Mouse (Mus musculus): ENCODE results near the gene Fcmr. TPM values are rescaled to one million over a fixed set of nuclear protein-coding genes. Genes with fewer than 3 reads are reported as not detected.

Fcmr gene
- polyA plus RNA-seq, 1 experiment from 2014 or later = 0.53 TPM

GRCm38 (mm10) chr1:130838288-130838687, 27.2 kb upstream of the Fcmr start:
- no peak overlapping the region for H3K4me3 ChIP-seq (replicated peaks)
- H3K4me2 ChIP-seq = no peak overlapping the region
- H3K9me3 ChIP-seq = no peaks in the 10 kb centered on the region
- whole genome bisulfite sequencing = 47% methylated on average over 6 of the region's 6 CpGs
- H3K36me3 ChIP-seq = no peaks in the 10 kb centered on the region
- no peak overlapping the region for H3K27ac ChIP-seq
- no peak for ATAC-seq (ENCODE audit: insufficient read depth, low FRiP score, low read depth)
- no peaks in the 10 kb centered on the region; the same call in 1 of the 2 replicates for H3K4me1 ChIP-seq
- no peaks in the 10 kb centered on the region for H3K27me3 ChIP-seq (replicated peaks)
- no peak overlapping the region for H3K9ac ChIP-seq

GRCm38 (mm10) chr1:130840599-130841379, 24.7 kb upstream of the Fcmr start:
- Histone ChIP-seq H3K9ac (no peak overlapping the region), H3K36me3 (no peaks in the 10 kb centered on the region), H3K27me3 (replicated peaks) (no peaks in the 10 kb centered on the region), H3K4me3 (replicated peaks) (no peak overlapping the region), H3K4me2 (no peak overlapping the region), H3K9me3 (no peaks in the 10 kb centered on the region), H3K4me1 (no peaks in the 10 kb centered on the region; the same call in 1 of the 2 replicates), H3K27ac (no peak overlapping the region)
- ATAC-seq (ENCODE audit: insufficient read depth, low FRiP score, low read depth) = no peak
- WGBS = 31% methylated on average over 8 of the region's 8 CpGs

DNA sequence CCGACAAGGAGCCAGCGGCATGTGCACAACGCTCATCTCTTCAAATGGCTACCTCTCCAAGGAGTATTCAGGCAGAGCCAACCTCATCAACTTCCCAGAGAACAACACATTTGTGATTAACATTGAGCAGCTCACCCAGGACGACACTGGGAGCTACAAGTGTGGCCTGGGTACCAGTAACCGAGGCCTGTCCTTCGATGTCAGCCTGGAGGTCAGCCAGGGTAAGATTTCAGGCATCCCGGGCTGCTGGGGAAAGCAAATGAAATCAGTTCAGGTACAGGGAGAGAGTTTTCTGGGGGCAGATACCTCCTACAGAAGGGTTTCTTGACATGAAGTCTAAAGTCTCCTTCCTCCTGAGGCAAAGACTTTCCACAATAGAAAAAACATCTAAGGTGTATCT, 23.8 kb upstream of the Fcmr start:
- Histone ChIP-seq H3K4me2 (no peak overlapping the region), H3K27ac (no peak overlapping the region), H3K9me3 (no peaks in the 10 kb centered on the region), H3K4me3 (replicated peaks) (no peak overlapping the region), H3K4me1 (no peaks in the 10 kb centered on the region; the same call in 1 of the 2 replicates), H3K36me3 (no peaks in the 10 kb centered on the region), H3K27me3 (replicated peaks) (no peaks in the 10 kb centered on the region), H3K9ac (no peak overlapping the region)
- 85% methylated on average over 7 of the region's 7 CpGs for WGBS
- no peak for ATAC-seq (ENCODE audit: insufficient read depth, low FRiP score, low read depth)

- Histone ChIP-seq H3K4me1 (no peaks in the 10 kb centered on the region; the same call in 1 of the 2 replicates), H3K27ac (no peak overlapping the region), H3K4me2 (no peak overlapping the region), H3K9ac (no peak overlapping the region), H3K4me3 (replicated peaks) (no peak overlapping the region), H3K36me3 (no peaks in the 10 kb centered on the region), H3K9me3 (no peaks in the 10 kb centered on the region), H3K27me3 (replicated peaks) (no peaks in the 10 kb centered on the region)
- 76% methylated on average over 7 of the region's 7 CpGs for WGBS
- ATAC-seq (ENCODE audit: insufficient read depth, low FRiP score, low read depth) = no peak
Observed at GRCm38 (mm10) chr1:130844516-130844915, 21.0 kb upstream of the Fcmr start.

GRCm38 (mm10) chr1:130849530-130850214, 15.8 kb upstream of the Fcmr start:
- no peaks in the 10 kb centered on the region for H3K4me1 ChIP-seq
- H3K36me3 ChIP-seq = no peaks in the 10 kb centered on the region
- no peaks in the 10 kb centered on the region for H3K27me3 ChIP-seq (replicated peaks)
- no peak overlapping the region for H3K4me2 ChIP-seq
- H3K9me3 ChIP-seq = no peaks in the 10 kb centered on the region
- no peak overlapping the region for H3K4me3 ChIP-seq (replicated peaks)
- no peak overlapping the region for H3K9ac ChIP-seq
- ATAC-seq (ENCODE audit: insufficient read depth, low FRiP score, low read depth) = no peak
- WGBS = 88% methylated on average over 10 of the region's 10 CpGs
- H3K27ac ChIP-seq = no peak overlapping the region

DNA sequence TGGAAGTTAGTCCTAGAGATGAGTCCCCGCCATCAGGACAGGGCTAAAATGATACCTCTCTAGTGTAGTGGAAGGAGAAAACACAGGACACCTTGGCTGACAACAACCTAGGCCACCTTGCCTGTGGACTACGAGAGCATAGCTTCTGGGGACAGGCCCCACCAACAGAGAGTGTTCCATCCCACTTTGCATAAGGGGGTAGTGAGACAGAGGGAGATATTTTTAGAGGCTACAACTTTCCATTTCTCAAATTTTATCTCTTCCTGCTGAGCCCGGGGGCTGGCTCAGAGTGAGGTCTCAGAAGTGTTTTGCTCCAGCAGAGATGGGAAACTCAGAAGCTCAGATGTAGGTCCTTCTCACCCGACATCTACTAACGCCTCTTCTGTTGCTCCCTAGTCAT, 15.1 kb upstream of the Fcmr start:
- no peak overlapping the region for H3K4me2 ChIP-seq
- ATAC-seq (ENCODE audit: insufficient read depth, low FRiP score, low read depth) = no peak
- no peaks in the 10 kb centered on the region for H3K9me3 ChIP-seq
- H3K27ac ChIP-seq = no peak overlapping the region
- no peaks in the 10 kb centered on the region for H3K36me3 ChIP-seq
- H3K9ac ChIP-seq = no peak overlapping the region
- H3K27me3 ChIP-seq (replicated peaks) = no peaks in the 10 kb centered on the region
- no peaks in the 10 kb centered on the region for H3K4me1 ChIP-seq
- no peak overlapping the region for H3K4me3 ChIP-seq (replicated peaks)
- WGBS = 81% methylated on average over 5 of the region's 5 CpGs

DNA sequence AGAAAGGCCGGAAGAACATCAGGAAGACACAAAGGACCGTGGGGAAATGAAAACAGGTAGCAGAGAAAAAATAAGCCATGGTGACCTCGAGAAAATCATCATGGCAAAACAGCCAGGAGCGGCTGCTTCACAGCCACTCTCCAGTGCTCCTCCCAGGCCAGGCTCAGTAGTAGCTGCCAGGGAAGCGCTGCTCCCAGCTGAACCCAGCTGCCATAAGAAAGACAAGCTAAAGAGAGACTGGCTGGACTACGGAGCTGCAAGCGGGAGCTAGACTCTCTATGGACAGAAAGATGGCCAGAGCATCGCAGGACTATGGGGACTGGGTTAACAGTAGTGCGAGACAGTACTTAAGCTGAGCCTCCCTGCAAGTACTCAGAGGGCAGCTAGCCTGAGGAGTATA, 10.7 kb upstream of the Fcmr start:
- 73% methylated on average over 9 of the region's 9 CpGs for WGBS
- no peaks in the 10 kb centered on the region for H3K4me1 ChIP-seq
- no peak overlapping the region for H3K9ac ChIP-seq
- no peak overlapping the region for H3K27ac ChIP-seq
- no peak overlapping the region for H3K4me2 ChIP-seq
- H3K36me3 ChIP-seq = no peaks in the 10 kb centered on the region
- no peak for ATAC-seq (ENCODE audit: insufficient read depth, low FRiP score, low read depth)
- H3K9me3 ChIP-seq = no peaks in the 10 kb centered on the region
- no peaks in the 10 kb centered on the region for H3K27me3 ChIP-seq (replicated peaks)
- no peak overlapping the region for H3K4me3 ChIP-seq (replicated peaks)

DNA sequence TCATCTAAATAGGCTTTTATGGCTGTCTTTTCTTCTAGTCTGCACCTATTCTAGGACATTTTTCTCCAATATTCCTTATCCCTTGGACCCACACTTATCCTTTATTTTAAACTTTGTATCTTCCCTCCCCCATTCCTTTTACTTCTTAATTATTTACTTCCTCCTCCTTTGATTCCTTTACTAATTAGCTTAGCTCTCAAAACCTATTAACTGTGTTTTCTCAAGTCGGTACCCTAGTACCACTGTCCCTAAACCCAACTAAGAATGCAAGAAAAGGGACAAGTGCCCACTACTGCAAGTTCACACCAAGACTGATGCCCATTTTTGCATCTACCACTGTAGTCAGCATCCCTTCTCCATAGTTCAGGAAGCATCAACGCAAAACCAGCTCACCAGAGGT, 9.7 kb upstream of the Fcmr start:
- Histone ChIP-seq H3K4me2 (no peak overlapping the region), H3K27me3 (replicated peaks) (no peaks in the 10 kb centered on the region), H3K4me3 (replicated peaks) (no peak overlapping the region), H3K27ac (no peak overlapping the region), H3K9me3 (no peaks in the 10 kb centered on the region), H3K4me1 (no peaks in the 10 kb centered on the region), H3K36me3 (no peaks in the 10 kb centered on the region), H3K9ac (no peak overlapping the region)
- no peak for ATAC-seq (ENCODE audit: insufficient read depth, low FRiP score, low read depth)
- 83% methylated on average over 2 of the region's 2 CpGs for WGBS

- no peak for ATAC-seq (ENCODE audit: insufficient read depth, low FRiP score, low read depth)
- WGBS = 62% methylated on average over 4 of the region's 4 CpGs
- no peaks in the 10 kb centered on the region for H3K27me3 ChIP-seq (replicated peaks)
Observed at GRCm38 (mm10) chr1:130857456-130857855, 8.0 kb upstream of the Fcmr start.

DNA sequence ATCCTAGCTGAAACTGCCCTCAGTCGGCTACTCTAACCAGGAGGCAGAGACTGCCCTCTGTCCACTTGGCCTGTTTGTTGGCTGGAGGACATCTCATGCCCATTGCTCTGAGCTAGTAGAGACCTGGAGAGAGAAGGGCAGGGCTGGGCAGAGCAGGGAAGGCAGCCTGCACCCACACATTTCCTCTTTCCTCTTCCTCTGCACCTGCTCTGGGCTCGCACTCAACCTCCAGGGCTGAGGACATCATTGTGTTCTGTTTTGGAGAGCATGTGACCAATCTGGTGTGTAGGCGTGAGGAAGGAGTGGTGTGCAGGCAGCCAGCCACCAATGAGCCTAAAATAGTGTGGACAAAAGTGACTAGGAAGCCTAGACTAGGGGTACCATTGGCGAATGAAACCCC, 1.2 kb upstream of the Fcmr start:
- WGBS = 77% methylated on average over 4 of the region's 4 CpGs
- no peak overlapping the region for H3K9ac ChIP-seq
- H3K36me3 ChIP-seq = no peaks in the 10 kb centered on the region
- no peaks in the 10 kb centered on the region for H3K27me3 ChIP-seq (replicated peaks)
- H3K27ac ChIP-seq = no peak overlapping the region
- ATAC-seq (ENCODE audit: insufficient read depth, low FRiP score, low read depth) = no peak
- H3K4me1 ChIP-seq = no peaks in the 10 kb centered on the region
- no peaks in the 10 kb centered on the region for H3K9me3 ChIP-seq
- H3K4me2 ChIP-seq = no peak overlapping the region
- H3K4me3 ChIP-seq (replicated peaks) = no peak overlapping the region

More at GRCm38 (mm10) chr1:130857456-130857855, 8.0 kb upstream of the Fcmr start:
- no peak overlapping the region for H3K4me2 ChIP-seq
- no peaks in the 10 kb centered on the region for H3K4me1 ChIP-seq
- H3K9ac ChIP-seq = no peak overlapping the region
- no peak overlapping the region for H3K4me3 ChIP-seq (replicated peaks)
- no peak overlapping the region for H3K27ac ChIP-seq
- no peaks in the 10 kb centered on the region for H3K36me3 ChIP-seq
- no peaks in the 10 kb centered on the region for H3K9me3 ChIP-seq

DNA sequence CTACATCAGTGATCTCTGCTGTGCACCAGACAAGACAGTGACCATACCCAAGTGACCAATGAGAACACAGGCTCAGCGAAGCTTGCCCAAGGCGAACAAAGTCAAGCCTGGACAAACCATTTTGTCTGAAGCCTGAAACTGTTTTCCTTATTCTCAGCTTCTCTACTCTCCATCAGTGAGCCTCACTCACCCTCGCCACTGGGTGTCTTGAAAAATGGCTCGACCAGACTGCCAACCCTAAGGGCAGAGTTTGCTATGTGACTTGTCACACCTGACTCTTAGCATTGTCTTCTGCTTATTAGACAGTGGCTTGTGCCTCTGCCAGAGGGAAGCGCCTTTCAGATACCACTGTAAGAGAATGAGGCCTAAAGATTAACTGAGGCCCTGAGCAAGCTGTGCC, 728 bp upstream of the Fcmr start:
- Histone ChIP-seq H3K9me3 (no peaks in the 10 kb centered on the region), H3K4me2 (no peak overlapping the region), H3K36me3 (no peaks in the 10 kb centered on the region), H3K4me1 (no peaks in the 10 kb centered on the region), H3K9ac (no peak overlapping the region), H3K27me3 (replicated peaks) (no peaks in the 10 kb centered on the region), H3K4me3 (replicated peaks) (no peak overlapping the region), H3K27ac (no peak overlapping the region)
- WGBS = 88% methylated on average over 5 of the region's 5 CpGs
- no peak for ATAC-seq (ENCODE audit: insufficient read depth, low FRiP score, low read depth)

- ATAC-seq (ENCODE audit: insufficient read depth, low FRiP score, low read depth) = no peak
- H3K36me3 ChIP-seq = no peaks in the 10 kb centered on the region
- 91% methylated on average over 2 of the region's 2 CpGs for WGBS
- H3K9ac ChIP-seq = no peak overlapping the region
- H3K27me3 ChIP-seq (replicated peaks) = peaks cover 3% of the 10 kb centered on the region; the same call in 1 of the 2 replicates
- H3K27ac ChIP-seq = no peak overlapping the region
- H3K4me2 ChIP-seq = no peak overlapping the region
- H3K9me3 ChIP-seq = no peaks in the 10 kb centered on the region
- no peak overlapping the region for H3K4me3 ChIP-seq (replicated peaks)
- no peaks in the 10 kb centered on the region for H3K4me1 ChIP-seq
Observed at GRCm38 (mm10) chr1:130872912-130873311, 7.4 kb downstream of the Fcmr start.

All from stomach, embryonic 15.5 days (tissue).